Mouse (Mus musculus): ENCODE measurements around the gene Cysrt1.
A peak's percentile ranks its signal among the peaks of the same experiment; 100 is the strongest.

Cysrt1 gene

DNA sequence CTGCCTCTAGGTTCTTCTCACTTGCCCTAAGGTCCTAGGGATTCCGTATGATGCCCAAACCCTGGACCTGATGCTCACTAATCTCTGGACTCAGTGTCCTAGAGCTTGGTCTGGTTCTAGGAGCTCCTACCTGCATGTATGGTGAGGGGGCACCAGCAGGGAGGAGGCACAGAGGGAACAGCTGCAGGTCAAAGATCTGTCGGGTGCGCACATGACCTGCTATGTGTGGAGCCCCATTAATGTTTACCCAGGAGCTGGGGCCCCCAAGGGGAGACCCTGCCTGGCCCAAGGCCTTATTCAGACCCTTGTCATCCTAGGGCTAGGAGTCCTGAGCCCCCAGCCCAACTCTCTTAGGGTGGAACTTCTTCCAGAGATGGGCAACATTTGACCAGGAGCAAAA lies 8.2 kb downstream of the Cysrt1 start, which contains the start of gene Slc34a3:
Slc34a3 (minus strand) TSS at position 315 of the 400 bp plus-strand sequence.
- no peak for DNase-seq

DNA sequence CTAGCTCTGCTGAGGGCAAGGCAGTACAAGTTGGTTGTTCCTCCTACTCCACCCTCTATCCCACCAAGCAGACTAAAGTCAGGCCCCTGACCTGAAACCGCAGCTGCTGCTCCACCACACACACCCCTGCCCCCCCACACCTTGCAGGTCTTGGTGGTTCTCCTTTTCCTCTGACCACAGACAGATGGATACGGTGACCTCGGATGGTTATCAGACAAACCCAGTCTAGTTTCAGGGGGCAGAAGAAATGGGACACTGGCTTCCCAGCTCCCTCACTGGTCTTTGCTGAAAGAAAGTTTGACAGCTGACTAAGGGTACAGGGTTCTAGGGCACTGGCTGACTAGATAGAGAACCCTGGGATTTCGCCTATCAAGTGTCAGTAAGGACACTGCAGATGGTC lies 8.8 kb downstream of the Cysrt1 start:
- DNase-seq, result no peak

DNA sequence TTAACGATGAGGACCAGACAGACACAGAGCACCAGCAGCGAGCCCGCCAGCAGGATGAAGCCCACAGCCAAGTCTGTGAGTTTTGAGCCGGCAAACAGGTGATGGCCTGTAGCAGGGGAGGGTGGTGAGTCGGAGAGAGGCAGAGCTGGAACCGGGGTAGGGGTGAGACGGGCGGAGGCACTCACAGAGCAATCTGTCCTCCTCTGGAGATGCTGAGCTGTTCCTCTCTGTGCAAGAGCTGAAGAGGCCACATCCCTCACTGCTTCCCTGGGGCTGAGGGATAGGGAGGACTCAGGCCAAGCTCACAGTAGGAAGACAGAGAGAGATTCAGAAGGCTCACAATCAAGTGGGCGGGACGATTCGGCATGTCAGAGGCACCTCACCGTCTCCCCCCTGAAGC lies 11.2 kb downstream of the Cysrt1 start:
- DNase-seq, result no peak

DNA sequence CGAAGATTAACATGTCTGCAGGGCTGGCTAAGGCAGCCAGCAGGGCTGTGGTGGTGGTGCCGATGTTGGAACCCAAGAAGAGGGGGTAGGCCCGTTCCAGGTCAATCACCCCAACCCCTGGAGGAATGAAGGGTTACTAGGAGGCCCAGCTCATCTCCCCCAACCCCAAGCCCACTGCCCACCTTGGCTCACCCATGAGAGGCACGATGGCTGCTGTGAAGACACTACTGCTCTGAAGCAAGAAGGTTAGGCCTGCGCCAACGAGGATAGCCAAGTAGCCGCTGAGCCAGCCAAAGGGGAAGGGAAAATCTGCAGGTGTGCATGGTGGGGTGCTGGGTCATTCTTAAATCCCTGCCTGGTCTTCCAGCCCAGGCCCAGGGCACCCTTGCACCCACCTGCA lies 11.7 kb downstream of the Cysrt1 start:
- no peak for DNase-seq

DNA sequence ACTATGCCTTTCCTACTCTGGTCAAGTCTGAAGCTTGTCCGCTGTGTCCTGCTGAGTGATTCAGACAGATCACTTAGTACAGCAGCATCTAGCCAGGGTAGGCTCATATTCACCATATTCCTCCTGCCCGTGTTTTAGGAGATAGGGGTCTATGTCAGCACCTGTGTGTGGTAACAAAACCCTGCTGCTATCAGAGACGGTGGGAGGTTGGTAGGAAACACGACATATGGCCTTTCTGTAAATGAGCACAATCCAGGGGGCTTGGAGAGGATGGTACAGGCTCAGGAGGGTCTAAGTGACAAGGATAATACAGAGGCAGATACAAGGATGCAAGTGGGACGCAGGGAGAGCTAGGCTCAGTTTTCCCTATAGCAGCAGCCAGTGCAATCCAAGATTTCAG lies 12.7 kb downstream of the Cysrt1 start:
- no peak for DNase-seq

DNA sequence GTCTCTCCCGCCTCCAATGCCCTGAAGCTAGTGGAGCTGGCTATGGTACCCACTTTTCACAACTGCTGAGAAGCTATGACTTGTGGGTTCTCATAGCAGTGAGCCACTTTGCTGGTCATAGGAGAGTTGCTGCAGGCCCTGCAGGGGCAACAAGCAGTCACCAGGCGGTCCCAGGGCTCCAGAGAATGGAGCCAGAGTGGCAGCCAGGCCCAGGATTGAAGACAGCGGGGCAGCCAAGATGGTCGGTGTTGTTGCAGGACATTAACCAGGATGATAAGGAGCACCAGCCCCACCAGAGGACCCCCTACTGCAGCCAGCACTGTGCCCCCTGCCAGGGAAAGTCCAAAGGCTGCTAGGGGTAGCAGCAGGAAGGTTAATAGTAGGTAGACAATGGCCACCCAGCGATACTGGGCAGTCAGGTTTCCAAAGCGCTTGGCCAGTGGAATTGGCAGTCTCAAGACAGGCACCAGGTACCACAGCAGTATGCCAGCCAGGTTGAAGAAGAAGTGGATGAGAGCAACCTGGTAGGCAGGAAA lies 13.2 kb downstream of the Cysrt1 start:
- DNase-seq, result no peak

DNA sequence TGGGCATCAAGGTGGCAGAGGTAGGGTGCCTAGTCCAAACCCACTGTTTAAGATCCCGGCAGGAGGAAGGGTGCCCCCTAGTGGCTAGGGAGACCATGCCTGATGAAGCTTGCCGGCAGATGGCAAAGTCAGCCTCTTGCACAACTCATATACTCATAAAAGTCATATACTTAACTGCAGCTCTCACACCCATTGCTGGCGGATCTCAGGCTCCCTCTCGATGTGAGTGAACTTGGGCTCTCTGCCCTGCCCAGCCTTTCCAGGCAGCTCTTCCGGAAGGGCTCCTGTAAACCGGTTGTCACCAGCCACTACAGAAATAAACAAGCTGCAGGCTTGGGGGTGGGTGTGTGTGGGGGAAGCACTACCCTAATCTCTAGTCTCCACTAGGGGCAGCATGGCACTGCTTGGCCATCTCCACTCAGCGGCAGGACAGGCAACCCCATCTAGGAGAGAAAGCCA lies 13.8 kb downstream of the Cysrt1 start:
- peak; percentile 90 for DNase-seq

DNA sequence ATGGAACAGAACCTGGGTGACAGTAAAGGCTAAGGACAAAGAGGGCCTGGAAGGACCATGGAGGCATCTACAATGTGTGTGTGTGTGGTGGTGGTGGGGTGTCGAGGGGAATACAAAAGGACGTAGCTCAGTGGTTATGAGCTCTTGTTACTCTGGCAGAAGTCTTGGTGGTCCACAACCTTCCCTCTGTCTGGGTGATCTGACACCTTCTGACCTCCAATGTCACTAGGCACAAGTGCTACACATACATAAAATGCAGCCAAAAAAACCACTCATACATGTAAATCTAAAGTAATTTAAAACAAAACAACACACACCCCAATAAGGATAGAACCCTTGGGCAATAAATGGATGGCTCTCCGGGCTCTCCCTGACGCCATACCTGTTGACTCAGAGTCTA lies 14.8 kb downstream of the Cysrt1 start:
- no peak for DNase-seq

DNA sequence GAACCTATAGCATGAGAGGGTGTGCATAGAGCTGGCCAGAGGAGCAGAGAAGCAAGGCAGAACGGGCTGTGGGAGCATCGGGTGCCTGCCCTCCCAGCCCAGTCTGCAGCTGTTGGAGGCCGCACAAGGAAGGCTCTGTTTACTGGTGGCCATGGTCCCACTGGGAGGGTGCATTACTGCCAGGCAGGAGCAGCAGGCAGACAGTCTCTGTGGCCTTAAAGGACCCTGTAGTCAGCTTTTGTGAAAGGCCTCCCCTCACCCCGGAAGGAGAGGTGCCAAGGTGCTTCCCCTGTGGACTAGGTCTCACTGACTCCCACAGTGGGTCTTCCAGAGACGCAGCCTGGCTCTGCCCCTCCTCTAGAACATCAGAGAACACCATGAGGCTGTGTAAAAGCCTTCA lies 15.4 kb downstream of the Cysrt1 start:
- DNase-seq, result no peak

DNA sequence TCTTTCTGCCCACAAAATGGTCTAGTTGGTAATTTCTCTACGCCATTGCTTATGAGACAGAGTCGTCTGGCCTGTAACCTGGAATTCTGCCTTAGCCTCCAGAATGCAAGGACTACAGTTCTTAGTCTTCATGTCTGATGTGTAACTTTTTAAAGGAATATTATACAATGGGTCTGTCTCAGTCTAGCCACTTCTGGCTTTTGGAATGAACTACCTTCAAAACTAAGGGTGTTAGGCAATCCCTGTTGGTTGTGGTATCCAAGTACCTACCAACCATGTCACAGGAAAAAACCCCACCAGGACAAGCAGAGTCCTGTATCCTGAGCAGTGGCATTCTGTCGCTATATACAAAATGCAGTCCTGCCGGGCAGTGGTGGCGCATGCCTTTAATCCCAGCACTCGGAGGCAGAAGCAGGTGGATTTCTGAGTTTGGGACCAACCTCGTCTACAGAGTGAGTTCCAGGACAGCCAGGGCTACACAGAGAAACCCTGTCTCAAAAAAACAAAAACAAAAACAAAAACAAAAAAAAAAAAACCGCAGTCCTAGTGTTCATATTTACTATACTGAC lies 16.4 kb downstream of the Cysrt1 start:
- DNase-seq, result no peak

DNA sequence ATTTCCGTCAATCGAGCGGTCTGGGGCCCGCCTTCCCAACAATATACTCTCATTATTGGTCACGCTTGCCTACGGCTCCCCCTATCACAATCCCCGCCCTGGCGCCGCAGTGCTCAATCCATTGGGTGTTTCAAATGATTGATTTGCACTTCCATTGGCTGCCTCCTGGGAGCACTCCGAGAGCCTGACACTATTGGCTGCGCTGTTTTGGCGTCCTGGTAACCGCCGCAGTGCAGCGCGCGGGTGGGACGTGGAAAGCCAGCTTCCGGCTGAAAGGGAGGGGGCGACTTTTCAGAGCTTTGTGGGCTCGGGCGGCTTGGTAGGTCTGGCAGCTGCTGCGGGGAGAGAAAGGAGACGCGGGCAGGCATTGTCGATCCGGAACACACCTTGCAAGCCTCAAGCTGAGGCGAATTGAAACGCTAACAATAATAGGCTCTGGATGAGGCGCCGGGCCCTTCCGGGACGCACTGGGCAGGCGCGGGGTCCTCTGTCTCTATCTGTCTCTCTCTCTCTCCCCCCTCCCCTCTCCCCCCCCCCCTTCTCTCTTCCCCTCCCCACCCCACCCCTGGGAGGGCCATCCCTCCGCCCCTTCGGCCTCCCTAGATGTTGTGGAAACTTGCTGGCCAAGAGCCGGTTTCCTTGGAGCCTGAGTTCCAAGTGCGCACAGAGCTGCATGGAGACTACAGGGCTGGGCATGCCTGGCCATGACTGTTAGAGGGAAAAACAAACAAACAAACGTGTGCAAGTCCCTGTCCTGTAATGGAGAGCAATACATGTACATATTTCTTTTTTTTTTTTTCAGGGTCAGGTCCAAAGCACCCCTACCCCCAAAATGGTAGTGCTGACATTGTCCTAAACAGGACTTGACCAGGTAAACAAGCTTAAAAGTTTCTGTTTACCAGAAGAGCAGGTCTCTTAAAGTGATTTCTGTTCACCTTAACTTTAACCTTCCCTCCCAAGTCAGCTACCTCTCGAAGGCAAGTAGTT lies 17.2 kb downstream of the Cysrt1 start:
- peak; percentile 100 for DNase-seq

DNA sequence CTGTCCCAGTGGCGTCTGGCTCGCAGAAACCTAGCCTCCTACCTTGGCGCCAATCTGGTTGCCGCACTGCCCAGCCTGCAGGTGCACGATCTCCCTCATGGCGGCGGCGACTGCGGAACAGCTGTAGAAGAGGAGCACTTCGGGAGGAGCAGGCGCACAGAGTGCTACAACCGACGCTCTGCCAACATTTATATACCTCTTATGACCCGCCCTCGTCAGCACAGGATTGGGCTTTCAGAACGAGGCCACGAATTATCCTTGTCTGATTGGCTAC lies 17.8 kb downstream of the Cysrt1 start, which contains the start of gene Tubb4b:
Tubb4b (minus strand) TSS at position 211 of the 274 bp plus-strand sequence.
- no peak for DNase-seq

DNA sequence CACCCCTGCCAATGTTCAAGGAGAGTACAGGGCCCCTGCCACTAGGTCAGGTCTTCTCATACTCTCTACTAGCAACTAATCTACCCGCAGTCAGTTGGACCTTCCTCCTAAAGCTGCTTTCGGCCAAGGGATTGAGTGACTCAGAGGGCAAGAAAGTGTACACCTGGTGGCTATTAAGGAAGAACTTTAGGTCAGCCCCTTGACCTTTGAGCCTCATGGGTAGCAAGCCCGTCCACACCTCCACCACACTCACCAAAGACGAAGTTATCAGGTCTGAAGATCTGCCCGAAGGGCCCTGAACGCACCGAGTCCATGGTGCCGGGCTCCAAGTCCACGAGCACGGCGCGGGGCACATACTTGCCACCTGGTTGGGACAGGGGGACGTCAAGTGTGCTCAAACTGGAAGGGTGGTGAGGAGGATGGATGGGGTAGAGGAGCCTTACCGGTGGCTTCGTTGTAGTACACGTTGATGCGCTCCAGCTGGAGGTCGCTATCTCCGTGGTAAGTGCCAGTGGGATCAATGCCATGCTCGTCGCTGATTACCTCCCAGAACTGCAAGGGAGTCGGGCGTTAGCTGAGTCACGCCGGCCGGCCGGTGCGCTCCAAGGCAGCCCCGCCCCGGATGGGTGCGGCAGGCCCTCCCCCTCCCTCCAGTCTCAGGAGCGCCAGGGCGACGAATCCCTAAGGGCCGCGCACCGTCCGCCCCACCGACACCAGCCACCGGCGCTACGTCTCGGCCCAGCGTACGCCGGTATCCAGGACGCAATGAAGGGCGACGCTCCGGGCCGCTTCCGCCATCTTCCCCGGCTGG lies 18.4 kb downstream of the Cysrt1 start:
- DNase-seq, result peak; percentile 76

DNA sequence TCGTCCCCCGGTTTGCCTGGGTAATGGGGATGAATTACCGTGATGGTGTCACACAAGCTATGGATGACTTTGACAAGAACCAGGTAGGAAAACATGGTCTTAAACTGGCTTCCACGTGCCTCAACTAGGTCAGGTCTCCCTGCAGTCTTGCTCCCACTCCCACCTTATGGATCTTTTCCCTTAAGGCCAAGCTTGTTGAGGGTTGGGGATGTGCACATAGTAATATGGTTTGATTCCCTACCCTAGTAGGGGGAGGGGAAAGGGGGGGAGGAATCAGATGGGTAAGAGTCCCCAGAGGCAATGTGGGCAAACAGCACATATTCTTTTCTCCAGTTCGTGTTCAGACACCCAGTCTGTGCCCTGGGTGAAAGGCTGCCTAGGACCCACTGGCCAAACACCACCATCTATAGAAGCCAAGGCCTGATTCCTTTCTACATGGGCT lies 20.9 kb downstream of the Cysrt1 start:
- no peak for DNase-seq

DNA sequence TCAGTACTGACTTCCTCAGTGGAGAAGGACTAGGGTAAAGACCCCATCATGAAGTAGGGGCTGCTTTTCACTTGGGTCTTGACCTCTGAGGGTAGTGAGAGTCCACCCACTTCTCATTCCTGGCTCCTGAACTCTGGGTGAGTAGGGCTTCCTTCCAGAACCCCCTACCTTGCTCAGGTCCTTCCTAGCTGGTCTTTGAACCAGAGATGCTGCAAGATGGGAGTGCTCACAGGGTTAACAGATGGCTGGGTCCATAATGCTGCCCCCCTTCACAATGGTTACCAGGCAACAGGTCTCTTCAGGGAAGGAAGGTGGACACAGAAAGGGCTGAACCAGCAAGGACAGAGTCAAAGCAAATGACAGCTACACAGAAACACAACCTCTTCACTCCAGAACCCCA lies 23.8 kb downstream of the Cysrt1 start, which contains the start of gene Fam166a:
Fam166a (plus strand) TSS at position 301 of the 400 bp plus-strand sequence.
- no peak for DNase-seq

DNA sequence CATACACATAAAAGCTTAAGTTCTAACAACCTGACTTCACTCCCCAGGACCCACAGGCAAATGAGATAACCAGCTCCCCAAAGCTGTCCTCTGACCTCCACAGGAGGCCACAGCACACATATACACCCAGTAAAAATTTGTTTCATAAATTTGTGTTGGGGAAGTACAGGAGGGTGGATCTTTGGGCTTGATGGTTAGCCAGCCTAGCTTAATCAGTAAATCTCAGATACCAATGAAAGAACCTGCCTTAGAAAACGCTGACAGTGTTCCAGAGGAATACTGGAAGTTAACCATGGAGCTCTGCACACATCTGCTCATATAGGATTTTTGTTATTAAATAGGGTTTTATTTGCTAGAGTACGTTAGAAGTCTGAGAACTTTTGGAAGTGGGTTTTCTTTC lies 24.6 kb downstream of the Cysrt1 start:
- no peak for DNase-seq

DNA sequence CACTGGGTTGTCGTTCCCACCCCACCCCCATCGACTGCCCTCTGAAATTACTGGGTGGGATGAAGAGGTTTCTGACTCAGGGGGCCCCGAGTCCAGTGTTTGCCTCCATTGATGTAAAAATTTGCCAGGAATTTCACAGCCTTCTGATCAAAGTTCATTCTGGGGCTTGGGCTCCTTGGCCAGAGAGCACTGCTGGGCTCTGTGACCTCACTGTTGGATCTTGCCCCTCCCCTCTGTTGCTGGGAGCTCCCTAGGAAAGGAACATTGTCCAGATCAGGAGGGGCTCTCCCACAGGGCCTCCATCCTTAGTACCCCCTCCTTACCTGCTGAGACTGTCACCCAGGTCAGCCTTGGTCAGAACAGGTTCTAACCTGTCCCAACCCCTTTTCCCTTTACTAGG lies 27.8 kb downstream of the Cysrt1 start, which contains the start of gene Stpg3:
Stpg3 (minus strand) TSS at position 194 of the 400 bp plus-strand sequence.
- no peak for DNase-seq

DNA sequence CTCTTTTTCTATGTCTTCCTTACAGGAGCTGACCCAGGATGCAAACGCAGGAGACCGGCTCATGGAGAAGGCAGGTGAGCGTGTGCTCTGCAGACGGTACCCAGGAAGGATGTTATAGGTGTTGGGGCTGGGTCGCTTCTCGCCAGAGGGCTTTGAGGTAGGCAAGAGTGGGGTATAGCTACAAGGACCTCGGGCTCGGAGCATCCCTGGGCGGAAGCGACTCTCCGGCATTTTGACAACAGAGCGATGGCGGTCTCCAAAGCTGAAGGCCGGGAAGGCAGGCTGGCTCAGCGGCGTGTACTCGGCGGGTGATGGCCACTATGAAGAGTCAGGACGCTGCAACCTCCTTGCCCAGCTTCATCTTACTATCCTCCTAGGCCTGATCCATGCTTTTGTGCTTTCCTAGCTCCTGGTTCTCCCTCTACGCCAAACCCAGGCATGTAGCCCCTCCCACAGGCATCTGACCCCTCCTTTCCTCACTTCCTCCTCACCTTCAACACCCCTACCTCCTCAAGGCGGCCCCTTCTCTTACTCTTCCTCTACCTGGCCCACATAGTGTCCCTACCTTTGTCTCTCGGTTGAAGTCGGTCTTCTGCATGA lies 28.9 kb downstream of the Cysrt1 start:
- DNase-seq, result no peak

DNA sequence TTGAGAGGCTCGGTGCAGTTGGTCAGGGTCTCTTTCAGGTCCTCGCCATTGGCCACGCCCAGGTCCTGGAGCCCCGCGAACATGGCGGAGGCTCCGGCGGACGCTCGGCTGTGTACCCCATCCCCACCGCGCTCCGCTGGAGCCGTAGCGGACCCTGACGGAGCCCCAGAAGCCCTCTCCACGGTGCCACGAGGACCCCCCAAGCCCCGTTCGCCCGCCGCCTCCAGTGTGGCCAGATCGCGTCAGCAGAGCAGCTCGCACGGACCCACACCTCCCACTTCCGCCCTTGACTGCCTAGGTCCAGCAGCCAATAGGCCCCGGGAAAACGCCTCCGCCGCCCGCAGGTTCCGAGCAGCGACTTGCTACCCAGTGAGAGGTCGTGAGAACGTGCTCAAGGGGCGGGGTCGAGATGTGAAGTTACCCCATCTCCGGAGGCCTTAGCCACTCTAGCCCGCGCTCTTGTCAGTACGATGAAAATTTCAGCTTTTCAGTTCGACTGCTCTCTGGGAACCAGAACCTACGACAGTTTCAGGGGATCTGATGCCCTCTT lies 31.1 kb downstream of the Cysrt1 start, which contains the start of gene Nelfb:
Nelfb (minus strand) TSS at position 369 of the 550 bp plus-strand sequence.
- peak; percentile 95 for DNase-seq

DNA sequence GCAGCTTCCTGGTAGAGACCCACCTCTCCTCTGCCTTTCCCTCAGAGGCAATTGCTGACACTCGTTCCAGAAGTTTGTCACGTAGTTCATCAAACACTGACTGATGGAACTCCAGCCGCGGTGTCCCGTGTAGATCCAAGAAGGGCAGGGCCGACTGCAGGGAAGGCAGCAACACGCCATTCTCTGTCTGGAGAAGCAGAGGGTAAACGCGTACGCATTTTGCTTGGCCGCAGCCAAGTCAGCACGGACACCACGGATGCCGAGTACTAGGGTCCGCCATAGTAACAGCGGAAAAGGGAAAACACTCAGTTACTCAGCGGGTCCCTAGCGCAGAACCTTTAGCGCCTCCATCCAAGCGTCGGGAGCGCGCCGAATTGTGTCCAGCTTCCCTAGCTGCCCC lies 31.6 kb downstream of the Cysrt1 start:
- DNase-seq, result no peak

DNA sequence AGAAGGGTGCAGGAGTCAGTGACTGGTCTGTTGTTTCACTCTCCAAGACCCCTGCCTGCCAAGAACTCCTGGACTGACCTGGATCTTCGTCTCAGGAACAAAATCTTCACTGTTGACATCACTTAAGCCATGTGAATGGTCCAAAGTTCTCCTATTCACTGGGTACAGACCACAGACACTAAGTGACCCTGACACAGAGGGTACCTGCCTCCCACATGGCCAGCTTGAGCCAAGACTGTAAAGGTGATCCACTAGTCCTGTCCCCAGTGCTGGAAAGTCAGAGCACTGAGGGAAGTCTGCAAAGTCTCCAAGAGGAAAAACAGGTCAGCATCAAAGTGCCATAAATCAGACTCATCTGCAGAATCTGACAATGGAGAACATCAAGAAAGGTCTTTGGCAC lies 34.7 kb downstream of the Cysrt1 start:
- no peak for DNase-seq

DNA sequence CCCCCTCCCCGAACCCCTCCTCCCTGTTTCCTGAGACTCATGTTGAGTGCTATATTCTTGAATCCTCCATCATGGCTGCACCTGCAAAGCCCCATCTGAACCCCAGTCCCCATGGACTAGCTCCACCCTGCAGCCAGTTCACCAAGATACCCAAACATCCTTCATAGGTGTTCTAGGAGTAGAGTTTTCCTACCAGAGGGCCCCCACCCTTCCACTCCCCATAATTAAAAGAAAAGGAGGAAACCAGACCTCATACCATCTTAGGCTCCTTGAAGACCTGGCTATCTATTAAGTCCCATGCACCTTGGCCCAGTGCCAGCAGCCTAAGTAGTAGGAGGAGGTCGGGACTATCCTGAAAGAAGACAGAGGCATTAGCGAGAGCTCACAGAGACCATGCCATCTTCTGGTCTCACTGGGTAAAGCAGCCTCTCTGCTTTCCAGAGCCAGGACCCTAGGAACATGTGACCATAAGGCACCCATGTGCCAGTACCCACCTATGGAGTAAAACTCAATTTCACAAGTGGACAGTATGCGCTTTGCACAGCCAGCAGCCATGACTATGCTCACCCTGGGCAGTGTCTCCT lies 38.5 kb downstream of the Cysrt1 start:
- no peak for DNase-seq
